Mouse (Mus musculus) adrenal gland, adult (tissue): Measurements from ENCODE around the gene Ubald2.
"Not testable (repeated sequence)": the region's sequence is repeated elsewhere in the genome, so short reads cannot be mapped to it uniquely, and the experiment has no call there.

Experiments used
- DNase-seq, 2 experiments: peaks; one replicate each; pipeline ENCODE4 v3.0.0; 2022 to 2023; ENCODE audit warnings: low spot score in 1 of 2; ENCODE audit not compliant: inconsistent age in 2 of 2

Ubald2 gene

GRCm38 (mm10) chr11:116433356-116434286 is at the start of gene Ubald2:
Gene Ubald2, plus strand, starts transcription at chr11:116434094.
- DNase-seq: peak; percentile 100

- DNase-seq: peak; percentile 77 to 88
Measured at GRCm38 (mm10) chr11:116384171-116384570, 49.7 kb upstream of the Ubald2 start.

GRCm38 (mm10) chr11:116385999-116386398 is 47.9 kb upstream of the Ubald2 start:
- DNase-seq: no peak

GRCm38 (mm10) chr11:116387086-116388071 is 46.5 kb upstream of the Ubald2 start:
- peak; percentile 63 to 84 for DNase-seq

DNA sequence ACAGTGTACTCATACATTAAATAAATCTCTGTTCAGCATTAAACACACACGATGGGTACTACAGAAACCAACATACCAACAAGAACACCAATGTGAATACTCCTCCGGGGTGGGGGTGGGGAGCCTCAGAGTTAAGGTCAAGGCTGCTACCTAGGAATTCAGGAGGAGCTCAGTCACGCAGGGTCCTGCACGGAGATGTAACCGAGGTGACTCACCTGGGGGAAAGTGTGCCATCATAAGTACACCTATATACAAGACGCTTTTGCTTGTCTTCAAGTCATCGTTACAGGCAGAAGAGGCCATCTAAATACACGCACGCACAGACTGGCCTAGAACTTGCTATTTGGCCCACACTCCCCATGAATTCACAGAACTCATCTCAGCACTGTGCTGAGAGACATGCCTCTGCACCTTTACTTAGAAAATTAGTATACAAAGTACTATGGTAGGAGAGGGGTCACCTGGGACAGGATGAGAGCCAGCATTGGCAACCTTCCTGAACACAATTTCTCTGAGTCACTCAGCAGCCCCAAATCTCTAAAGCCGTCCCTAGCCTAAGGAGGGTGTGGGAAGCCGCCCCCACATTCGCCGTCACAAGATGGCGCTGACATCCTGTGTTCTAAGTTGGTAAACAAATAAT is 44.9 kb upstream of the Ubald2 start:
- peak; percentile 52 to 78 for DNase-seq

- no peak for DNase-seq
Measured at GRCm38 (mm10) chr11:116394769-116395168, 39.1 kb upstream of the Ubald2 start.

- no peak for DNase-seq
Measured at GRCm38 (mm10) chr11:116396276-116396933, 37.5 kb upstream of the Ubald2 start.

GRCm38 (mm10) chr11:116396934-116397330 is 37.0 kb upstream of the Ubald2 start:
- no peak for DNase-seq

DNA sequence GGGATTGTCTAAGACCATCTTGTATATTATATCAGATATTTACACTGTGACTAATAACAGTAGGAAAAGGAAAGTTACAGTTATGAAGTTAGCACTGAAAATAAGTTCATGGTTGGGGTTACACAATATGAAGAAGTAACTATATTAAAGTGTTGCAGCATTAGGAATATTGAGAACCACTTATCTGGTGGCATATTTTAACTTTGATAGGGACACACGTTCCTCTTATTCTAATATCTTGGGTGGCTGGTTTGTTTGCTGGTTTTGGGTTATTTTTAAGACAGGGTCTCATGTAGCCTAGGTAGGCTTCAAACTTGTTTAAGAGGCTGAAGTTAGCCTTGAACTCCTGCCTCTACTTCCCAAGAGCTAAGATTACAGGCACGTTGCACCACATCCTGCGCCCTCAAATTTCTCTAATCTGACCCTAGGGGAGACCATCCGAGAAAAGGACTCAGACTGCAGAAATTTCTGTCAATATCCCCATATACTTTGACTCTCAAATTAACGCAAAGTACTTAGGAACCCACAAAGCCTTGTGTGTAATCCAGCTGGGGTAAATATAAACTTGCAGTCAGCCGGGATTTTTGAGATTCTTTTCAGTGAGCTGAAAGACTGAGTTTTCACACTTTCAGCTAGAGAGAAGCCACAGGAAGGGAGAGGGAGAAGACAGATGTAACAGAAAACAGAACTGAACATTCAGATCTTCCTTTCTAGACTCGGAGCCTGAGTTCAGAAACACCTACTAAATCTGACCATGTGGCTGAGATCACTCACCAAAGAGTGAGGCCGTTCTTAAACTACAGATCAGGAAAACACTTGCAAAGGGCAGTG is 36.2 kb upstream of the Ubald2 start:
- DNase-seq: no peak

- no peak for DNase-seq
Measured at GRCm38 (mm10) chr11:116398348-116398677, 35.6 kb upstream of the Ubald2 start.

DNA sequence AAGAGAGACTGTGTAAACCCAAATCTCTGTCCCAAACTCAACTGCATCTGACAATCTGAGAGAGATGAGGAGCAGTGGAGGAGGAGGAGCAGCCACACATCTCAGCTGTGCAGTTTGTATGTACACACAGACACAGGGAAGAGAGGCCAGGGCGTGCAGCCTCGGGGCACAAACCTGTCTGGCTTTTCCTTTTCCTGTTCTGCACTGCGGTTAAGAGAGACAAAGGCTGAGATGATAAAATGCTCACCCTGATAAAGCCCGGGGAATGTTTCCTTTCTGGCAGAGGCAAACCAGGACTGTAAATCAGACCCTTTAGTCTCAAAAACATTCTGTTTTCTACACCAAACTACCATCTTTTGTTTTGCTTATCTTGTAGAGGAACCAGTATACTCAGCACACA is 33.3 kb upstream of the Ubald2 start:
- DNase-seq: no peak

DNA sequence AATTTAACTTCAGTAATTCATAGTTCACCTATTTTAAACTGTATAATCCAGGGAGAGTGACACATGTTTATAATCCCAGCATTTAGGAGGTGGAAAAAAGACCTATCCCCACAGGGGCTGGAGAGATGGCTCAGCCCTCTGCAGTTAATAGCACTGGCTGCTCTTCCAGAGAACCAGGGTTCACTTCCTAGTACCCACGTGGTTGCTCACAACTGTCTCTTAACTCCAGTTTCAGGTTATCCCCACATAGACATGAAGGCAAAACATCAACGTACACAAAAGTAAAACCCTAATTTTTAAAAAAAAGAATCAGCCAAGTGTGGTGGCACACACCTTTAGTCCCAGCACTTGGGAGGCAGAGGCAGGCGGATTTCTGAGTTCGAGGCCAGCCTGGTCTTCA is 28.3 kb upstream of the Ubald2 start:
- DNase-seq: no peak

GRCm38 (mm10) chr11:116406231-116406728 is 27.6 kb upstream of the Ubald2 start:
- DNase-seq: no peak

- no peak for DNase-seq
Measured at GRCm38 (mm10) chr11:116409008-116409407, 24.9 kb upstream of the Ubald2 start.

GRCm38 (mm10) chr11:116410415-116410814 is 23.5 kb upstream of the Ubald2 start:
- DNase-seq: not testable (repeated sequence)

- no peak for DNase-seq
Measured at GRCm38 (mm10) chr11:116411582-116411981, 22.3 kb upstream of the Ubald2 start.

GRCm38 (mm10) chr11:116412028-116412827 is 21.7 kb upstream of the Ubald2 start:
- peak in 1 of 2 experiments; percentile 59 for DNase-seq

- peak; percentile 86 to 92 for DNase-seq
Measured at GRCm38 (mm10) chr11:116412904-116413630, 20.8 kb upstream of the Ubald2 start, which contains the start of gene Rnf157. Gene Rnf157, minus strand, starts transcription at chr11:116413032.
